Mouse (Mus musculus): ENCODE measurements around the gene Ubqln1. TPM values are rescaled to one million over a fixed set of nuclear protein-coding genes. Genes with fewer than 3 reads are reported as not detected.

Gene Ubqln1
- polyA plus RNA-seq (2021; fragmentation: Nextera tagmentation), result 56.3 and 68.7 TPM in 2 replicates
- long read RNA-seq, experiment 1, transcript Ubqln1-201 (11 exons, 3,686 nt), result minor isoform, 34 of 96 reads
- long read RNA-seq, experiment 1, transcript Ubqln1-202 (10 exons, 3,561 nt), result major isoform, 40 of 96 reads
- long read RNA-seq, experiment 1, partial matches to known transcripts, result 8 of 96 reads
- long read RNA-seq, experiment 1, other reads (novel, unspliced or antisense), result 13 of 96 reads
- long read RNA-seq, experiment 2, transcript Ubqln1-201 (11 exons, 3,686 nt), result minor isoform, 449 of 999 reads
- long read RNA-seq, experiment 2, transcript Ubqln1-202 (10 exons, 3,561 nt), result major isoform, 490 of 999 reads
- long read RNA-seq, experiment 2, partial matches to known transcripts, result 40 of 999 reads
- long read RNA-seq, experiment 2, other reads (novel, unspliced or antisense), result 18 of 999 reads

DNA sequence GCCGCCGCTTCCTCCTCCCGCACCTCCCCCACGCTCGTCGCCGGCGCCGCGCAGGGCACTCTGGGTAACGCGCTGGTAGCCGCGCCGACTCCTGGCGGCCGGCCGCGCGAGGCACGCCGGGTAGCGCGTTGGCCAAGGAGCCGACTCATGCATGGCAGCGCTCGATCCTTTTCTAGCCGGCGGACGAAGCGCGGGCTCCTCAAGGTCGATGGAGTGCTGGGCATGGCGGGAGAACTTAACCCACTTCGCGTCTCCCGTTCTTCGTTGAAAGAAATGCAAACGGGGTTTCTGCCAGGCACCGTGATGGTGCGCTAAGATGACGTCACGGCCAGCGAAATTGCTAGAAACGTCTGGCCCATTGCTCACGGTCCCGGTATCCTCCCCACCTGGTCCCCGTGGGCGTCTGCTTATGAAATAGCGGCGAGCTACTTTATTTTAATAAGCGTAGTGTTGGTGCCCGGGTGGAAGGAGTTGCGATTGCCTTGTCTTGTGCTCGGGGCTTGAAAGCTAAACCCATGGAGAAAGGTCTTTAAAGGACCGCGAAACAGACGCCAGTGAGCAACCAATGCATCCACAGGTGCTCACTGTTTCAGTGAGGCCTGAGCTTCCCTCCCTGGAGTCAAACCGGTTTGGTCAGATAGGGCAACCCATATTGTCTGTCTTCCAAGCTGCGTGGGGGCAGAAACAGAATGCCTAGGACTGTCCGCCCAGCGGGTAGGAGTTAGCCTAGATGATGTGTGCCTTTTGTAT is at the start of gene Ubqln1:
Ubqln1 (minus strand) TSS at position 62 of the 750 bp plus-strand sequence.

DNA sequence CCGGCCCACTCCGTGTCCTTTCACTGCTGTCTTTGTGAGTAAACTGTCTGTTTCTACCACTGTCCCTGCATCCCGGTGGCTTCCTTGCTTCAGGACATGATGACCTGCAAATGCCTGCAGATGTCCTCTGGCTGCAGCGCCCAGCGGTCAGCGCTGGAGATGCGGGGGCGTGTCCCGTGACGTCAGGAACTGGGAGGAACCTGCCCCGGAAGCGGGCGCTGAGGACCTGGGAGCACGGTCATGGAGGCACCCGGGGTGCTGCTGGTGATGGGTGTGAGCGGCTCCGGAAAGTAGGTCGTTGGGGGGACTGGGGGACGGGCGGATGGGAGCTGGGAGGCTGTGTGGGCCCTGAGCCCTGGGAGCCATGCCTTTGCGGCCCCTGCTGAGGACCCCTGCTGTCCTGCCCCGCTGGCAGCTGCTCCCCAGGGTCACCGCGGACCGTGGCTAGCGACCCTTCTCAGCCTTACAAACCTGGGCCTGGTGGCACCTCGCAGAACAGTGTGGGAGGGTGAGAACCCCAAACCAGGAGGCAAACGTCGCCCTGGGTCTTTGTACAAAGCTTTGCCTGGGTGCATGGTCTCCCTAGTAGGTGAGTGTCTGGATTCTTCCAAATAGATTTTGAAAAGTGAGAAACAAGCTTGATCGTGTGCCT is 57.9 kb downstream of the Ubqln1 start, which contains the start of gene Idnk:
Idnk (plus strand) TSS at position 203 of the 652 bp plus-strand sequence.

DNA sequence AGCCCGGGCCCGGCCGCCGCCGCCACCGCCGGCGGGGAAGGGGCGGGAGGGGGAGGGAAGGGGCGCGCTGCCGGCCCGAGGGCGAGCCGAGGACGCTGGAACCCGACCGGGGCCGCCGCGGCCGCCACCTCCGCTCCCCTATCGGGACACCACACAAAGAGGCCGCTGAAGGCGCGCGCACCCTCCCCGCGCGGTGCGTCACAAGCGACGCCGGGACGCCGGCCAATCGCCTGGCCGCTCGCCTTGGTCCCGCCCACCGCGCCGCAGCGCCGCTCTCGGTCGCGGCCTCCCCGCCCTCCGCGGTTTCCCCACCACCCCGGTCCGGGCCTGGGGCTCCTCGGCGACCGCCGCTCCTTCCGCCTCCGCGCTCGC is 87.1 kb downstream of the Ubqln1 start, which contains the start of gene Hnrnpa0:
Hnrnpa0 (minus strand) TSS at position 161 of the 372 bp plus-strand sequence.

Other genes with a start within 250 kb of the Ubqln1 start
- gene Klhl3, start 102.1 kb downstream of the Ubqln1 start, polyA plus RNA-seq (2021; fragmentation: Nextera tagmentation), result 21.1 and 49.0 TPM in 2 replicates
- 12.5 and 16.8 TPM in 2 replicates for gene Hnrnpa0, start 87.1 kb downstream of the Ubqln1 start, polyA plus RNA-seq (2021; fragmentation: Nextera tagmentation)
- 61.7 and 64.1 TPM in 2 replicates for gene Idnk, start 58.0 kb downstream of the Ubqln1 start, polyA plus RNA-seq (2021; fragmentation: Nextera tagmentation)
- 5.3 and 7.8 TPM in 2 replicates for gene Gkap1, start 60.0 kb upstream of the Ubqln1 start, polyA plus RNA-seq (2021; fragmentation: Nextera tagmentation)
- gene Kif27, start 143.5 kb upstream of the Ubqln1 start, polyA plus RNA-seq (2021; fragmentation: Nextera tagmentation), result 0.35 and 0.63 TPM in 2 replicates
- gene 2210016F16Rik, start 169.6 kb upstream of the Ubqln1 start, polyA plus RNA-seq (2021; fragmentation: Nextera tagmentation), result 16.0 and 17.9 TPM in 2 replicates
- gene Rmi1, start 186.6 kb upstream of the Ubqln1 start, polyA plus RNA-seq (2021; fragmentation: Nextera tagmentation), result 9.2 and 9.5 TPM in 2 replicates
- 376 and 385 TPM in 2 replicates for gene Hnrnpk, start 187.7 kb upstream of the Ubqln1 start, polyA plus RNA-seq (2021; fragmentation: Nextera tagmentation)

Measured in layer of hippocampus, adult 6 months (tissue).